Mouse (Mus musculus) mouse embryonic stem cell (cell line): Measurements from ENCODE around the gene Gla.
"Not testable (repeated sequence)": the region's sequence is repeated elsewhere in the genome, so short reads cannot be mapped to it uniquely, and the experiment has no call there.

Source experiments
- in situ Hi-C, 2 experiments: fragments of 300-500 bp; cut with MboI; formaldehyde crosslinking; loops; 1 replicate in 1 of 2; 3 replicates in 1 of 2; pipeline ENCODE4 v1.14.3; 2019 to 2020; ENCODE audit warnings: low sequenced_read_pairs in 2 of 2, low pct_unique_long_range_greater_than_20kb in 1 of 2, mixed read lengths in 1 of 2; ENCODE audit not compliant: unreplicated experiment in 1 of 2

The Gla gene

DNA sequence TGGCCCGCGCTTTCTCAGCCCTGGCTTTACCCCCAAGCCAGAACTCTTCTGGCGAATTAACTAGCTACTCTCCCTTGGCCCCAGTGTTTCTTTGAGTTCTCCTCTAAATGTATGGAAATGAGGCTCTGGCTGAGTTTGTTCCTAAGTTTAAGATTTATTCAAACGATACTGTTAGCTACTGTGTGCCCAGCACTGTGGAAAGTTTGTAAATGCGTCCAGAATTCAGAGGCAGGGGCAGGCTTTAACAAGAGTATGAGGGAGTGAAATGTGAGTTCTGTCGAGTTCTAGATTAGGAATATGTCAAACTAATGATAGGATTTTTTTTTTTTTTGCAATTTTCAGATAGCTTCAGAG is 59.0 kb downstream of the Gla start:
- in situ Hi-C loops, result no loop called here

DNA sequence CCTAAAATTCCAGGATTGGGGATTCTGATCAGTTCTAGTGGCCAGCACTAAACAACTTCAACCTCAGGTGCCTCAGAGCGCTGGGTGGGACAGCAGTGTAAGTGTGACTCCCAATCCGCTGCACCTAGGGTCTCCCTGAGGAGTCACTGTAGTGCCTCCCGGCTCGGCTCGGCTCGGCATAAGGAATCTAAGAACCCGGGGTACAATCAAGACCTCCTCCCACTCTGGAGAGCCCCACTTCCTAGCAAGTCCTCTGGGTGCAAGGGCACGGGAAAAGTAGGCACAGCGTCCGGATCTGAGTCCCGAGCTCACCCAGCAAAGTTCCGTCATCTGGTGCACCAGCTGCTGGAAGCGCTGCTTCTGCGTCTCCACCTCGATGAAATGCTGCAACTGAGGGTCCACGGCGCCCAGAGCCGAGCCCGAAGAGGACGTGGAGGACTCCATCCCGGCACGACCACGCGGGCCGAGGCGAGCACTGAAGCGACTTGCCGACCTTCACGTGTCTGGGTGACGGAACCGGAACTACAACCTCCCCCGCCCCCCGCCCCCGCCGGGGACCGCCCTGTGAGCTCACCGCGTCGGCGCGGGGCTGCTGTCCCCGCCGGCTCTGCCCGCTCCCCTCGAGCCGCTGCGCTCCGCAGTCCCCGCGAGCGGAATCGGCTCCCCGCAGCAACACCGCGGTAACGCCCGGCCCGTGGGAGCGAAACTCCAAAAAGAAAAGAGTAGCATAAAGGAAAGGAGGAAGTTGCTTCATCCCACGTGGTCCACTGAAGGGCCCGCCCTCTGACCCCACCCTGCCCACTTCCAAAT is 59.6 kb downstream of the Gla start, which contains the start of gene Timm8a1:
Timm8a1 (minus strand) TSS at position 721 of the 810 bp plus-strand sequence.
- in situ Hi-C loops, result no loop called here

DNA sequence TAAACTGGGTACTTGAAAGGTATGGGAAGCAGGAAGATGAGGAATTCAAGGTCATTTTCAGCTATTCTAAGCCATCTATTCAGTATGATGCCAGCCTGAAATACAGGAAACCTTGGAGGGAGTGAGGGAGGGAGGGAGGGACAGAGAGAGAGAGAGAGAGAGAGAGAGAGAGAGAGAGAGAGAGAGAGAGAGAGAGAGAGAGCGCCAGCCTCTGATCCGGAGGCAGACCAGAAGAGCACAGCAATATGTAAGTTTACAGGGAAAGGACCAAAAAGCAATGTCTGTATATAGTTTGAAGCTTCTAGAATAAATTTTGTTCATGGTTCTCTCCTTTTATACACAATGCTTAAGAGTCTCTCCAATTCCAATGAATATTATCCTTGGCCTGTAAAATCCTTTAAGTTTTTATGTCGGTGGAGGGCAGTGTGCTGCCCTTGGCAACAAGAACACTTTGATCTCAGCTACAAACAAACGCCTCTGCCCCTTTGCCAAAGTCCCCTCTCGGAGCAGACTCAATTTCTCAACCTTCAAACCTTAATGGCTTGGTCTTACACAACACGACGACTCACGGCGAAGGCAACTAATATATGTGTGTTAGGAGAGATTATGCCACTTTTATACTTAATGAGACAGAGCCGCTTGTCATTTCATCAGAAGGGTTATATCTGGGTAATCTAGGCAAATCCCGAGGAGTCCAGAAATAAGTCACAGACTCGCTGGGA is 60.4 kb downstream of the Gla start:
- in situ Hi-C loops, result no loop called here

DNA sequence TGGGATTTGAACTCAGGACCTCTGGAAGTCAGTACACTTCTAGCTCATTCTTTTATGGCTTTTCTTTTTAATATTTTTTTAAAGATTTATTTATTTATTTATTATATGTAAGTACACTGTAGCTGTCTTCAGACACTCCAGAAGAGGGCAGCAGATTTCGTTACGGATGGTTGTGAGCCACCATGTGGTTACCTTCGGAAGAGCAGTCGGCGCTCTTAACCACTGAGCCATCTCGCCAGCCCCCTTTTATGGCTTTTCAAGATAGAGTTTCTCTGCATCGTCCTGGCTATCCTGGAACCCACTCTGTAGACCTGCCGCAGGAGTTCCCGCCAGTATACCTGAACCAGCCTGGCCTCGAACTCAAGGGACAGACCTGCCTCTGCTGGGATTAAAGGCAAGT is 61.1 kb downstream of the Gla start:
- in situ Hi-C loops, result not testable (repeated sequence)
